Mouse (Mus musculus) MN1 (cell line): ENCODE results near the gene Gm3336.

Experiments used
- DNase-seq: peaks from one replicate; pipeline ENCODE4 v3.0.0-alpha.2; 2016; ENCODE audit warnings: low spot score

The Gm3336 gene

GRCm38 (mm10) chr8:70718297-70718696 lies at the start of gene Gm3336:
Gene Gm3336 (plus strand): TSS chr8:70718543.
- DNase-seq: peak; percentile 69

GRCm38 (mm10) chr8:70671615-70672324 lies 46.6 kb upstream of the Gm3336 start:
- no peak for DNase-seq

DNA sequence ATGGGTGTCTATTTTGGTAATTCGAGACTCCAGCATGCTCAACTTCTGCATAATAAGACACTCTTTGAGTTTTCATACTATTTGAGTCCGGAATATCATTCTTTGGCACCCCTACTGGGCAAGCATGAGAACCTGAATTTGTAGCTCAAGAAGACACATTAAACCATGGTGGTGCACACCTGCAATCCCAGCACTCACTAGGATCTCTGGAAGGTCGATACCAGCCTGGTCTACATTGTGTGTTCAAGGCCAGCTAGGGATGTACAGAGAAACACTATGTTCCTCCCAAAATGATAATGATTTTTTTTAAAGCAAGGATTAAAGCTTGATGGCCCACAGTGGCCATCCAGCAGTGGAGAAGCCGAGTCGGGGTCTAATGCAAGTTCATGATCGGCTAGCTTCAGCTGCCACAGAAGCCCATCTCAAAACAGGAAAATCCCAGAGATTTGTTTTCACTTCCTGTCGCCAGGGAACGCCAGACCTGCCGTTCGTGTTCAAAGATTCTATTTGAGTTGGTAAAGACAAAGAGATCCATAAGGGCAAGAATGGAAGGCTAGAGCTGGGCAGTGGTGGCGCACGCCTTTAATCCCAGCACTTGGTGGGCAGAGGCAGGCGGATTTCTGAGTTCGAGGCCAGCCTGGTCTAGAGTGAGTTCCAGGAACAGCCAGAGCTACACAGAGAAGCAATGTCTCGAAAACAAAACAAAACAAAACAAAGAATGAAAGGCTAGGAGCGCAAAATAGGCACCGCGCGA lies 45.8 kb upstream of the Gm3336 start:
- peak; percentile 57 for DNase-seq

GRCm38 (mm10) chr8:70673079-70673856 lies 45.1 kb upstream of the Gm3336 start, which contains the start of gene Lsm4:
Gene Lsm4 (plus strand): TSS chr8:70673248.
- DNase-seq: peak; percentile 100

GRCm38 (mm10) chr8:70674109-70674508 lies 44.2 kb upstream of the Gm3336 start:
- no peak for DNase-seq

DNA sequence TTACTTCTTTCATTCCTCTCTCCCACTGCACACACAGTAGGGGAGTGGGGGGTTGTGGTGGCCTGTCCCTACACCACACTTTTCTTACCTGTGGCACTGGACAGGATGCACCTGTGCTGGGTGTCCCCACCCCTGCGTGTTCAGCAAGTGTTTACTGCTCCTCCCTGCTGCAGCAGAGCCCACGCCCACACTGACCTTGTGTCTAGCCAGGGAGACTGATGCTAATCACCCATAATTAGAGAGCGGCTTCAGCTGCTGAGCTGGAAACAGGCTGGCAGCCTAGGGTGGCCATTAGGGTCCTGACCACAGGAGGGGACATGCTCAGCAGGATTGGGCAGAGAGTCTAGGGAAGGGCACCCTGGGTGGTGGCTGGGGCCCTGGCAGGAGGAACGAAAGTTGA lies 43.6 kb upstream of the Gm3336 start:
- DNase-seq: peak; percentile 62

DNA sequence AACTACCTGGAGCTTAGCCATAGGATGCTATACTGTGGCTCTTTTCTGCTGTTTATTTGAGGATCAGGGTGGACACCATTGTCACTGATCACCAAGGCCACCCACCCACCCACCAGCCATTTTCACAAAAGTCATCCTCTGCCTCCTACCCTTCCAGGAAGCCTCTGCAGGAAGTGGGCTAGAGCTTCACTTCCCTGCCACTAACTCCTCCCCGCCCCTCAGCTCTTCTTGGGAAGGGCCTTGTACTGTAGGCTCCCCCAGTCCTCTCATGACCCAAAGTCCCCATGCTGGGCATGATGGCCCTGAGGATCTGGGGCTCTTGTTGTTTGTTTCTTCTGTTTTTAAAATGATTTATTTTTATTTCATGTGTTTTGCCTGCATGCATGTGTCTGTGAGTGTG lies 43.0 kb upstream of the Gm3336 start:
- DNase-seq: no peak

DNA sequence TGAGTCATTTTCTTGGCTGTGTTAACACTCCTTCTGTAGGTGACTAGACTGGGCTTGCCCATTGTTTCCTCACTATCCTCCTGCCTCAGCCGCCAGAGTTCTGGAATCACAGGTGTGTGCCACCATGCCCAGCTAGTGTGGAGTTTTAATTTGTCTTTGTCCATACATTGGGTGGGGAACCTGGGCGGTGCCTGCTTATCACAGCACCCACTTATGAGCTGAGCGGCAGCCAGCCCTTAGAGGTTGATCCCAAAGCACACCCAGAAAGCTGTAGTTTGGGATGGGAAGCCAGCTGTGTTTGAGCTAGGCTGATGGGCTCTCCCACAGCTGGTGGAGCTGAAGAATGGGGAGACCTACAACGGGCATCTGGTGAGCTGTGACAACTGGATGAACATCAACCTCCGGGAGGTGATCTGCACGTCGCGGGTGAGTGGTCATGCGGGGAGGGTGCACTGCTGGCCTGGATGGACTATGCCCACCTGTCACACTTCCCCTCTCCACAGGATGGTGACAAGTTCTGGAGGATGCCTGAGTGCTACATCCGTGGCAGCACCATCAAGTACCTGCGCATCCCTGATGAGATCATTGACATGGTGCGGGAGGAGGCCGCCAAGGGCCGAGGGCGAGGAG lies 40.8 kb upstream of the Gm3336 start:
- DNase-seq: no peak

DNA sequence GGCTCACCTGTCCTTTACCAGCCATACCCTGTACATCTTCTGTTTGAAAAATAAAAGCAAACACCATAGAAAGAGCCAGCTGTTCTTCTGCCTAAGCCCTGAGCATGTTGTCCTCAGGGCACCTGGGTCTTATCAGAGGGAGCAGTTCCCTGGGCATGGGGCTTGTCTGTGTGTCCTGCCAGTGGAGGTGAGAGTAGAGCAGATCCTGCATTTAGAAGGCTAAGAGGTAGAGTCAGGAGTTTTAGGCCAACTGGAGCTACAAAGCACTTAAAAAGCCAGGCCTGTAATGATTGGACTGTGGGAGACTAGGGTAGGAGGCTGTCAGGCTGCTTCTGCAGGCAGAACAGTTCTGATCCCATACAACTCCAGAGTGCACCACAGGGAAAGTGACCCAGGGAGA lies 39.7 kb upstream of the Gm3336 start:
- DNase-seq: no peak

- no peak for DNase-seq
These were observed 38.9 kb upstream of the Gm3336 start for GRCm38 (mm10) chr8:70679404-70679803.

- DNase-seq: no peak
These were observed 38.3 kb upstream of the Gm3336 start for GRCm38 (mm10) chr8:70680039-70680438.

DNA sequence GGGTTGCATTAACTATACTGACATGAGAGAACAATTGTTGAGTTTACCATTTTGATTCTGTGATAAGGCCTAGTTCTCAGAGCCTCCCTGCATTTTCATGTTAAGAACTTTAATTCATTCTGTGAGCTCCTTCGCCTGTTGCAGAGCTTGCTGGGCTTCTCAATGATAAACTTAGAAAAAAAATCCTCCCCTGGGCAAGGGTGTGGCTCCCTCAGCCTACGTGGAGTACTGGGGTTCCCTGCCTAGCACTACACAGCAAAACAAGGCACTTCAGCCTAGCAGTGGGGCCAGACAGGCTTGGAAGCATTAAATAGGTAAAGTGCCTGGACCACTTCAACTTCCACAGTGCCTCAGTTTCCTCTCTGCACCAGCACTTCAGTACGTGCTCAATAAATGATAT lies 36.9 kb upstream of the Gm3336 start:
- DNase-seq: no peak

DNA sequence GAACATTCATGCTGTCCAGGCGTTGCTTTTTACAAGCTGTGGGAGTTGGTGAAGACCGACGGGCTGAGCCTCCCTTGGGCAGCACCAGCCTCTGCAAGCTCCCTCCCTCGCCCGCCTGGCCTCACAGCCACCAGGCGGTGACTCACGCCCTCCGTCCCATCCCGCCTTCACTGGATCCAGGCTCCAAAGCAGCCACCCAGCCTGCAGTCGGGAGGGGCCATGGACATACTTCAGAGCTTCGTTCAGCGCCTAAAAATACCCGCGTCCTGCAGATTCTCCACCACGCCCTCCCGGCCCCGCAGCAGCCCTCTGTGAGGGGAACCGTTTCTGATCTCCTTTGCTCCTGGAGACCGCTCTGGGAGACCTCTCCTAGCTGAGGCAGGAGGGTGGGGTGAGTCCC lies 36.1 kb upstream of the Gm3336 start:
- DNase-seq: peak; percentile 93

DNA sequence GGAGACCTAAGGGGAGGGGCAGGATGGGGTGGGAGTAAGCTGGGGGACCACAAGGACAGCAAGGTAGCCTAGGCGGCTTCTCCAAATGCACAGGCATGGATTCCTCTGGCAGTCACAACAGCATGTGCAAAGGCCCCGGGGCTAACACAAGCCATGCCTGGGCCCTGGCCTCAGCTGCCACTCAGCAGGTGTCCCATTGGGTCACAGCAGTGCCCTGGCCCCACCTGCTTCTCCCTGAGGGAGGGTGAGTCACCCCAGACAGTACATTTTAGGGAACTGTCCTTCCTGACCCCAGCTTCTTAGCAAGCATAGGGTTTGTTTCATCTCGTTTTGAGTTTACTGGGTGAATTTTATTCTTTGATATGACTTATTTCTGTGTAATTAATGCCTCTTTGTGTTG lies 35.7 kb upstream of the Gm3336 start:
- DNase-seq: no peak

DNA sequence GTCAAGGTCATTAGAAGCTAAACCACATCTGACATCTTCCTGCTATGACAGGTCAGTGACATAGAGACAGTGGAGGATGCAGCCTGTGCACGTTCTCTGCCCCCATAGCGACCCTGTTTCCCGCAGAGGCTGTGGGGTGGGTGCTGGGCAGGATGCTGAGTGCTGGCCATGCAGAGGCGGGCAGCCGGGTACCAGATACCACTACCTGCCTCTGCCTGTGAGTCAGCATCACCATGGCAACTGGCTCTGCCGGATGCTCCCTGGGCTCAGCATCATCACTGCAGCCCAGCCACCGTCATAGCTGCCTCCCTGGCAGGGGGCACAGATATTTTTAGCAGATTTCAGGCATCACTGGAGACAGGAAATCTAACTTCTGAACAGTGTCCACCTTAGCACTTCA lies 34.1 kb upstream of the Gm3336 start:
- peak; percentile 74 for DNase-seq

DNA sequence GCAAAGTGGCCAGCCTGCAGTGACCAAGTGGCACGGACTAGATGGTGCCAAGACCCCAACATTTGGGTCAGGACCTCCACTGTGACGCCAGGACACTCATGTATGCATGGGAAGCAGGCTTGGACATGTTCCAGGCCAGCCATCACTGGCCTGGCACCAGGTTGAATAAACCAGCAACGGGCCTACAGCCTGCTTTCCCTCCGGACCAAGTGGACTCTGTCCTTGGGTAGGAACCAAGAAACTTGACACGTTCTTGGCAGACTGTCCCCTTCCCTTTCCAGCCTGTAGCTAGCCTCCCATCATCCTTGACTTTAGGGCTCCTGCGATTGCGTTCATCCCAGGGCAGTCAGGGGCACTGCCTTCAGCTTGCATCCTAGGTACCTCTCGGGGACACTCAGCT lies 30.8 kb upstream of the Gm3336 start:
- DNase-seq: peak; percentile 86

DNA sequence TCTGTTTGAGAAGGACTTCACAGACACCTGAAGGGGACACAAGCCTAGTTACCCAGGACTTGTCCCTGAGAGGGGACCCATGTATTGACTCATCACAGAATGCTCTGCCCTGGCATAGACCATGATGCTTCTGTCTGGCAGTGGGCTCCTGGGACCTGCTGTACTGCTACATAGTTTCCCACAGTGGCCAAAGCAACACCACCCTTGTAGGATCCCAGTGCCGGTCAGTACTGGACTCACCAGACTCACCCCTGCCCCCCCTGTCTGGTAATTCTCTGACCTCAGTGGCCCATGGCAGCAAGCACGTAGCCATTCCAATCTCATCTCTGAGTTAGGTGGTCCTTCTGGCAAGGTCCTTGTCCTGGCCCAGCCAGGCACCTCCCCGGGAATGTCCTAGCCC lies 30.2 kb upstream of the Gm3336 start:
- DNase-seq: no peak

- peak; percentile 91 for DNase-seq
These were observed 28.4 kb upstream of the Gm3336 start for GRCm38 (mm10) chr8:70689892-70690390.

- no peak for DNase-seq
These were observed 27.1 kb upstream of the Gm3336 start for GRCm38 (mm10) chr8:70691230-70691629.

GRCm38 (mm10) chr8:70691727-70692231 lies 26.6 kb upstream of the Gm3336 start:
- DNase-seq: no peak

GRCm38 (mm10) chr8:70693636-70694035 lies 24.7 kb upstream of the Gm3336 start:
- no peak for DNase-seq
